Mouse (Mus musculus) MN1 (cell line): ENCODE measurements around the gene Pmvk.

ENCODE experiments used
- DNase-seq: peaks from one replicate; pipeline ENCODE4 v3.0.0-alpha.2; 2016; ENCODE audit warnings: low spot score

Gene Pmvk

GRCm38 (mm10) chr3:89454401-89455177 lies at the start of gene Pmvk:
Pmvk (plus strand) TSS chr3:89454541.
- peak; percentile 62 for DNase-seq

- no peak for DNase-seq
These were observed 47.5 kb upstream of the Pmvk start for GRCm38 (mm10) chr3:89406887-89407286.

- no peak for DNase-seq
These were observed 45.9 kb upstream of the Pmvk start for GRCm38 (mm10) chr3:89408448-89408847.

- no peak for DNase-seq
These were observed 44.6 kb upstream of the Pmvk start for GRCm38 (mm10) chr3:89409701-89410100.

- no peak for DNase-seq
These were observed 43.5 kb upstream of the Pmvk start for GRCm38 (mm10) chr3:89410864-89411263.

- DNase-seq = peak; percentile 100
These were observed 42.6 kb upstream of the Pmvk start, which contains the start of gene Flad1 for GRCm38 (mm10) chr3:89411490-89412393. Flad1 (minus strand) TSS chr3:89411870.

GRCm38 (mm10) chr3:89416158-89416557 lies 38.2 kb upstream of the Pmvk start:
- DNase-seq = no peak

- DNase-seq = peak; percentile 35
These were observed 37.2 kb upstream of the Pmvk start for GRCm38 (mm10) chr3:89417131-89417530.

- no peak for DNase-seq
These were observed 36.5 kb upstream of the Pmvk start for GRCm38 (mm10) chr3:89417840-89418169.

- peak; percentile 98 for DNase-seq
These were observed 36.0 kb upstream of the Pmvk start, which contains the start of the genes Cks1b and Shc1 for GRCm38 (mm10) chr3:89418170-89418860. Cks1b (minus strand) TSS chr3:89418383. Shc1 (plus strand) TSS chr3:89418443.

- peak; percentile 78 for DNase-seq
These were observed 35.5 kb upstream of the Pmvk start for GRCm38 (mm10) chr3:89418861-89419250.

GRCm38 (mm10) chr3:89419571-89419970 lies 34.8 kb upstream of the Pmvk start:
- peak; percentile 38 for DNase-seq

- DNase-seq = peak; percentile 32
These were observed 34.4 kb upstream of the Pmvk start for GRCm38 (mm10) chr3:89419981-89420380.

GRCm38 (mm10) chr3:89420421-89420820 lies 33.9 kb upstream of the Pmvk start:
- no peak for DNase-seq

GRCm38 (mm10) chr3:89421002-89421774 lies 33.2 kb upstream of the Pmvk start:
- peak; percentile 93 for DNase-seq

- peak; percentile 54 for DNase-seq
These were observed 32.4 kb upstream of the Pmvk start for GRCm38 (mm10) chr3:89421810-89422473.

GRCm38 (mm10) chr3:89422556-89423205 lies 31.7 kb upstream of the Pmvk start:
- no peak for DNase-seq

- DNase-seq = no peak
These were observed 29.8 kb upstream of the Pmvk start for GRCm38 (mm10) chr3:89424416-89425140.

- no peak for DNase-seq
These were observed 29.2 kb upstream of the Pmvk start for GRCm38 (mm10) chr3:89425141-89425525.

GRCm38 (mm10) chr3:89425876-89426275 lies 28.5 kb upstream of the Pmvk start:
- DNase-seq = no peak
